Mouse (Mus musculus) liver, embryonic 13.5 days (tissue): ENCODE results near the gene 1700122O11Rik. TPM values are rescaled to one million over a fixed set of nuclear protein-coding genes. Genes with fewer than 3 reads are reported as not detected.

Experiments used
- ATAC-seq: fragments of 200-750 bp; cut with Nextera tagmentation; 2 replicates; pipeline ENCODE4 v1.8.0; 2017; ENCODE audit warnings: low read depth, mild to moderate bottlenecking, moderate number of reproducible peaks, moderate library complexity
- DNase-seq: peaks from one replicate; pipeline ENCODE4 v3.0.0; 2022
- H3K27ac ChIP-seq: fragments of 300-500 bp; sonication (generic); 2 replicates; pipeline ENCODE4 v1.5.1; 2015; ENCODE audit warnings: moderate library complexity, mild to moderate bottlenecking, inconsistent platforms
- H3K27me3 ChIP-seq: fragments of 300-500 bp; sonication (generic); 2 replicates; pipeline ENCODE4 v1.6.1; 2015; ENCODE audit warnings: mild to moderate bottlenecking, inconsistent platforms
- H3K36me3 ChIP-seq: fragments of 300-500 bp; sonication (generic); 2 replicates; pipeline ENCODE4 v1.6.1; 2015; ENCODE audit warnings: mild to moderate bottlenecking, inconsistent platforms
- H3K4me1 ChIP-seq: fragments of 300-500 bp; sonication (generic); replicated peaks from 2 replicates; pipeline ENCODE4 v1.6.1; 2015; ENCODE audit warnings: inconsistent platforms
- H3K4me2 ChIP-seq: fragments of 300-500 bp; sonication (generic); 2 replicates; pipeline ENCODE4 v1.6.1; 2015; ENCODE audit warnings: inconsistent platforms, mild to moderate bottlenecking, moderate library complexity
- H3K4me3 ChIP-seq: fragments of 300-500 bp; sonication (generic); replicated peaks from 2 replicates; pipeline ENCODE4 v1.5.1; 2015; ENCODE audit warnings: mild to moderate bottlenecking, inconsistent platforms
- H3K9ac ChIP-seq: fragments of 300-500 bp; sonication (generic); 2 replicates; pipeline ENCODE4 v1.6.1; 2015; ENCODE audit warnings: mild to moderate bottlenecking, inconsistent platforms
- H3K9me3 ChIP-seq: fragments of 300-500 bp; sonication (generic); replicated peaks from 2 replicates; pipeline ENCODE4 v1.6.1; 2016; ENCODE audit warnings: inconsistent platforms
- WGBS: fragments of 180-500 bp; shearing (Covaris S2); methylation state at CpG from one replicate; pipeline ENCODE4 v1.1.7; 2015; ENCODE audit not compliant: insufficient replicate concordance; 5-methylcytosine and 5-hydroxymethylcytosine counted together
- polyA plus RNA-seq: library from polyadenylated mRNA; unstranded; fragments of >200 nt; fragmentation: Nextera tagmentation; extraction: Ambion mirVana; gene quantifications from 2 replicates; pipeline ENCODE4 v1.2.1, GENCODE M21; 2015

The 1700122O11Rik gene
- polyA plus RNA-seq, 1 experiment from 2014 or later = not detected

DNA sequence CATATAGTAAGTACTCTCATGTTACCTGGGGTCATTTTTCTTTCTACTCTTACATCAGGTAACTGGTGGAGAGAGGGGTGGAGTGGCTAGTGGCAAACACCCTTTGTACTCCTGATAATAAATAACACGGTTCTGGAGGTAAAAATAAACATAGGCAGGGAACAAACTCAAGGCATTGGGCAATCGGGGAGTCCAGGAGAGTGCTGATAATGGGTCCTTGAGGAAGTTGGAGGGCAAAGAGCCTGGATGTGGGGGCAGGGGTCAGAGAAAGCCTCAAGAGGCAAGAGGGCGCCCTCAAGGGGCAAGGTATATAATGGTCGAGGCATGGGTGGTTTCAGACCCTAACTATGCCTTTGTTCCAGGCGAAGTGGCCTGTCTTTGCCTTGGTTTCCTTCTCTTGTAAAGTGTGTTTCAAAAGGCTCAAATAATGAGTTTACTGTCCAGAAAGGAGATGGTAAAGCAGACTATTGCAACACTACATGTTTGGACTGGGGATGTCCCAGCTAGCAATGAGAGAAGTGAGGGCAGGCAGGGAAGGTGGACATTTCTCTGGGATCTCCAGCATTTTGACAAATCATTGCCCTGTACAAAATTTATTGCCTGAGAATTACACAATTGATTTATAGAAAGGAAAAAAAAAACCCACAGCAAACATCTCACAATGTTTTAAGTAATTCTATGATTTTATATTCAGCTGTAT, 13.7 kb upstream of the 1700122O11Rik start:
- ATAC-seq (0 out of 2 replicates have a peak, but pooled peaks have one; percentile 20), DNase-seq (no peak)
- Histone ChIP-seq H3K4me1 (0 out of 2 replicates have a peak, but pooled peaks cover 3% of the 10 kb centered on the region), H3K4me2 (no peak overlapping the region), H3K9ac (no peak overlapping the region), H3K27me3 (peaks cover 21% of the 10 kb centered on the region), H3K36me3 (no peaks in the 10 kb centered on the region), H3K27ac (peak overlapping the region; percentile 30; the same call in 1 of the 2 replicates), H3K4me3 (no peak overlapping the region), H3K9me3 (no peaks in the 10 kb centered on the region)
- WGBS = 24% methylated on average over 5 of the region's 5 CpGs

DNA sequence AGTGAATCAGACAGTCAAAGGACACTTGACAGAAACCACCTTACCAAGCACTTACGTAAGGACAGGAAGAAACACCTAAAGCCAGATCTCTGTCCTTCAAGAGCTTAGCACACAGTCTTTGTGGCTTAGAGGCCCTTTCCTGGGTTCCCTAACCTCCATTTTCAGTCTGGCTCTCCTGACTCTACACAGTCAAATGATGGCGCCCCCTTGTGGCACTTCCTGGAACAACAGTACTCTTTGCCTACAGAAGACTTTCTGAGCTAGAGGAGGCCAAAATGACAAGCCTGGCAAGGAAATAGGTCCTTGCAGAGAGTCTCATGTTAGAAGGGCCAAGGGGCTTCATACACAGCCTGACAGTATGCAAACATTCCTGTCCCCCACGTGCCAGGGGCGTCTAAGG, 7.5 kb upstream of the 1700122O11Rik start:
- Histone ChIP-seq H3K9me3 (no peaks in the 10 kb centered on the region), H3K36me3 (no peaks in the 10 kb centered on the region), H3K4me1 (peaks cover 18% of the 10 kb centered on the region), H3K27ac (no peak overlapping the region), H3K27me3 (0 out of 2 replicates have a peak, but pooled peaks cover 8% of the 10 kb centered on the region), H3K4me3 (no peak overlapping the region), H3K9ac (no peak overlapping the region), H3K4me2 (no peak overlapping the region)
- ATAC-seq (no peak), DNase-seq (peak; percentile 58)
- 27% methylated on average over 4 of the region's 4 CpGs for WGBS

GRCm38 (mm10) chr17:48043154-48043880, 5.2 kb upstream of the 1700122O11Rik start:
- Histone ChIP-seq H3K27ac (no peak overlapping the region), H3K4me1 (peaks cover 30% of the 10 kb centered on the region), H3K9me3 (no peaks in the 10 kb centered on the region), H3K9ac (no peak overlapping the region), H3K4me2 (no peak overlapping the region), H3K4me3 (no peak overlapping the region), H3K36me3 (no peaks in the 10 kb centered on the region), H3K27me3 (peaks cover 19% of the 10 kb centered on the region; the same call in 1 of the 2 replicates)
- DNase-seq (no peak), ATAC-seq (no peak)
- WGBS = 53% methylated on average over 5 of the region's 5 CpGs

- peak overlapping the region; percentile 61 for H3K27ac ChIP-seq
- H3K4me1 ChIP-seq = peaks cover 28% of the 10 kb centered on the region
- peaks cover 19% of the 10 kb centered on the region; the same call in 1 of the 2 replicates for H3K27me3 ChIP-seq
- peak overlapping the region; percentile 55 for H3K4me2 ChIP-seq
- peak overlapping the region; percentile 21 for H3K4me3 ChIP-seq
- ATAC-seq (peak; percentile 41), DNase-seq (peak; percentile 36)
- no peaks in the 10 kb centered on the region for H3K36me3 ChIP-seq
- H3K9me3 ChIP-seq = no peaks in the 10 kb centered on the region
- peak overlapping the region; percentile 53 for H3K9ac ChIP-seq
- WGBS = 11% methylated on average over 29 of the region's 29 CpGs
Observed at GRCm38 (mm10) chr17:48041351-48042287, 3.5 kb upstream of the 1700122O11Rik start.

- WGBS = 12% methylated on average over 14 of the region's 14 CpGs
Observed at GRCm38 (mm10) chr17:48039232-48039866, 1.3 kb upstream of the 1700122O11Rik start.

DNA sequence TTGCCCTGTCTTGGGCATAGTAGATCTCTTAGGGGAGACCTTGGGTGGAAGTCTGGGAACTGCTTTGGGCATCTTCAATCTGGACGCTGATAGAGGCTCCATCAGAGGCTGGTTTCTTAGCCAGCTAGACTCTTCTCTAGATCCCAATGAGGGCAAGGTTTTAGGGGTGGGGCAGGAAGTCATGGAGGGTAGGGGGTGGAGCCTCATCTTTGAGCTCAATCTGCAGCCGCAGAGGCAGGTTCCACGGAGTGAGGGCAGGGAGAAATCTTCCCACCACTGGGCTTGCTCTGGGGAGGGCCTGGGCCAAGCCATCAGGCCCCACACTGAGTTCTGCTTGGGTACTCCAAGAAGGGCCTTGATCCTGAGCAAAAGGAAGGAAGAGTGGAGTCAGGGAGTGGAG, 1.2 kb downstream of the 1700122O11Rik start:
- Histone ChIP-seq H3K27ac (no peak overlapping the region), H3K9ac (no peak overlapping the region), H3K36me3 (no peaks in the 10 kb centered on the region), H3K4me3 (no peak overlapping the region), H3K27me3 (peaks cover 23% of the 10 kb centered on the region), H3K4me2 (no peak overlapping the region), H3K9me3 (no peaks in the 10 kb centered on the region), H3K4me1 (peaks cover 31% of the 10 kb centered on the region)
- 37% methylated on average over 3 of the region's 3 CpGs for WGBS
- ATAC-seq (no peak), DNase-seq (no peak)

More at GRCm38 (mm10) chr17:48039232-48039866, 1.3 kb upstream of the 1700122O11Rik start:
- peak; percentile 68 for ATAC-seq
- Histone ChIP-seq H3K4me3 (peak overlapping the region; percentile 25), H3K27me3 (peaks cover 19% of the 10 kb centered on the region; the same call in 1 of the 2 replicates), H3K9me3 (no peaks in the 10 kb centered on the region), H3K27ac (peak overlapping the region; percentile 47), H3K36me3 (no peaks in the 10 kb centered on the region), H3K4me1 (peaks cover 28% of the 10 kb centered on the region), H3K9ac (peak overlapping the region; percentile 42; the same call in 1 of the 2 replicates), H3K4me2 (peak overlapping the region; percentile 59)
- DNase-seq = peak; percentile 44

DNA sequence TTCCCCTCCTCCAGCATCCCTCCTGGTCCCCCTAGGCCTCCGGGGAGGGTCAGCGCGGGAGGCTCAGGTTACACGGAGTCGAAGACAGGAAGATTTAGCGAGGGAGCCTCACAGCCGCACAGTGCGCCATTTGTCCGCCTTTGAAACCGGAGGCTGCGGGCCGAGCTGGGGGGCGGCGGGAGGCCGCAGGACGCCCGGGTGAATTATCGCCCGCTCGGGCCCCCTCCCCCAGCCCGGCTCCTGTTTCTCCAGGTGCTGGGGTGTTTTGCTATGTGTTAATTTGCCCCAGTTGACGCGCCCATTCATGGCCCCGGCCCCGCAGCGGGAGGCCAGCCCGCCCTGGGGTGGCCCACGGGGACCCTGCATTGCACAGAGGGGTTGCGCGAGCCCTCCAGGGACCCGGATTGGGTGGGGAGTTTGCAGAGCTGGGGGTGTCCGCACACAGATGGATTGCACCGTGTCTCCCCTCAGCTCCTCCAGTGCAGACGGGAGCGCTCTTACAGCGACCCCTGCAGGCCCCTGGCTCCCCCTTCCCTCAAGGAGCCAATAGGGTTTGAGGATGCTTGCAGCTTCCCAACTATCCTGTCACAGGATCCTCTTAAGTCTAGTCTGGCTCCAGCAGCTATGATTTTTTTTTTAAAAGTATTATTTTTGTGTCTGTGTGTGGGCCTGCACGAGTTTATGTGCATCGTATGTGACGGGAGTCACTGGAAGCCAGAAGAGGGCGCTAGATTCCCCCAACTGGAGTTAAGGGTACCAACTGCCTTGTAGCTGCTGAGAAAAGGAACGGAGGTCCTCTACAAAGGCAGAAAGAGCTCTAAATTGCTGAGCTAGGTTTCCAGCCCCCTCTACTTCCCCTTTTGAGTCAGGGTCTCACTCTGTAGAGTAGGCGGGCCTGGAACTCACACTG, 6.3 kb downstream of the 1700122O11Rik start:
- peaks cover 33% of the 10 kb centered on the region for H3K4me1 ChIP-seq
- peak overlapping the region; percentile 35 for H3K4me3 ChIP-seq

DNA sequence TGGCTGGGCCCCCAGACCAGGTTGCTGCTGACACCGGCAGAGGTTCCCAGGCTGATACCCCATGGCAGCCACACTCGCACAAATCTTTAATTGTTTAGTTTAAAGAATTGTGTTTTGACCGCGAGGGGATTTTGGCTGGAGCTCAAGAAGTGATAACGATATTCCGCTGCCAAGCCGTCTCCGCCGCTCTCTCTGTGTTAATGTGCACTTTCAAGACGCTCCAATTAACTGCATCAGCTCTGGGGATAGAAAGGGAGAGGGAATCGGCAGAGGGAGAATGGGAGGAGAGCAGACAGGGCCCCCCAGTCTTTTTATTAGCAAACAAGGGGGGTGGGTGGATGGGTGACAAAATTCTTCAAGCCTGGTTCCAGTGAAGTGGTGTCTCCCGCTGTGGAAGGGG, 8.9 kb downstream of the 1700122O11Rik start:
- DNase-seq (no peak), ATAC-seq (no peak)
- H3K9me3 ChIP-seq = no peaks in the 10 kb centered on the region
- no peak overlapping the region for H3K4me3 ChIP-seq
- peaks cover 36% of the 10 kb centered on the region for H3K27me3 ChIP-seq
- no peak overlapping the region for H3K27ac ChIP-seq
- H3K36me3 ChIP-seq = no peaks in the 10 kb centered on the region
- no peak overlapping the region for H3K4me2 ChIP-seq
- WGBS = 48% methylated on average over 12 of the region's 12 CpGs
- H3K4me1 ChIP-seq = peaks cover 32% of the 10 kb centered on the region
- no peak overlapping the region for H3K9ac ChIP-seq

More for the DNA sequence above, 6.3 kb downstream of the 1700122O11Rik start:
- Histone ChIP-seq H3K4me2 (peak overlapping the region; percentile 62), H3K36me3 (no peaks in the 10 kb centered on the region), H3K9ac (peak overlapping the region; percentile 39; the same call in 1 of the 2 replicates), H3K27me3 (peaks cover 33% of the 10 kb centered on the region), H3K9me3 (no peaks in the 10 kb centered on the region), H3K27ac (no peak overlapping the region)
- 10% methylated on average over 41 of the region's 42 CpGs for WGBS
- ATAC-seq = peak; percentile 34; the same call in 1 of the 2 replicates
- DNase-seq = no peak

DNA sequence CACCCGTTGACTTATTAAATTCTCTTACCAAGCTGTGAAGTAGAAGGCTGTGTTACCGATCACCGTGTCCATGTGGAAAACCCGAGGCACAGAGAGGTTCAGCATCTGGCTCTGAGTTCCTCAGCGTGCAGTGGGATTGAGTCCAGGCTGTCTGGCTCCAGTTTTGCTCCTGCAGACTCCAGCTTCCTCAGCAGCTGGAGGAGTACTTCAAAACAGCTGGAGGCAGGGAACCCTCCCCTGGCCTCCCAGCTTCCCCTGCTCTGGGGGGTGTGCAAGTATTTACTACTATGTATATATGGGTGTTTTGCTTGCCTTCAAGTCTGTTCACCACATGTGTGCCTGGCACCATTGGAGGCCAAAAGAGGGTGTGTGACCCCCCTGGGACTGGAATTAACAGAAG, 9.8 kb downstream of the 1700122O11Rik start:
- no peak overlapping the region for H3K4me2 ChIP-seq
- DNase-seq (no peak), ATAC-seq (no peak)
- H3K4me1 ChIP-seq = peaks cover 30% of the 10 kb centered on the region
- 75% methylated on average over 5 of the region's 5 CpGs for WGBS
- no peak overlapping the region for H3K9ac ChIP-seq
- peaks cover 36% of the 10 kb centered on the region for H3K27me3 ChIP-seq
- no peak overlapping the region for H3K27ac ChIP-seq
- H3K9me3 ChIP-seq = no peaks in the 10 kb centered on the region
- no peaks in the 10 kb centered on the region for H3K36me3 ChIP-seq
- H3K4me3 ChIP-seq = no peak overlapping the region

- H3K9ac ChIP-seq = no peak overlapping the region
- H3K27ac ChIP-seq = no peak overlapping the region
- no peak for ATAC-seq
- no peak overlapping the region for H3K4me2 ChIP-seq
- peaks cover 35% of the 10 kb centered on the region for H3K4me1 ChIP-seq
- H3K4me3 ChIP-seq = no peak overlapping the region
- DNase-seq = no peak
- WGBS = 62% methylated on average over 6 of the region's 6 CpGs
- H3K9me3 ChIP-seq = no peaks in the 10 kb centered on the region
- H3K27me3 ChIP-seq = peaks cover 36% of the 10 kb centered on the region
- H3K36me3 ChIP-seq = no peaks in the 10 kb centered on the region
Observed at GRCm38 (mm10) chr17:48027677-48028076, 10.4 kb downstream of the 1700122O11Rik start.
